ENCODE assay signal across 26 mouse cellular contexts in the genomic region with DNA sequence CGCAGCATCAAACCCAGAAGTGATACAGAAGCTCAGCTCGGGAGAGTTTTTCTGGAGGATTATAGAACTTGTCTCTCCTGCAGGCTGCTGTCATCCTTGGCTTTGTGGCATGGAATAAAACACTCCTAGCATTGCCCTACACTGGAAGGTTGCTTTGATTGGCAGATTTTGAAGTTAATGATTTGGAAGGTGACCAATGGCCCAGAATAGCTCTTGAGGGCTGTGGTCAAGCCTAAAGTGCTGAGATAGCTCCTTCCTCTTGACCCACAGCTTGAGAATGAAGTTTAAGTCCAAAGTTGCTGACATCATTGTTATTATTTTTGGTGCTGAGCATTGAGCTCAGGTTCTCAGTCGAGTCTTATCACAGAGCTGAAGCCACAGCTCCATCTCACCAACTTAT. TPM values are rescaled to one million over a fixed set of nuclear protein-coding genes. Genes with fewer than 3 reads are reported as not detected.
DNase-seq lines count a peak whose midpoint lies in the region; TF ChIP-seq lines count a peak whose summit lies in the region.
"Had no signal": no experiment of that assay in that cellular context is flagged by ENCODE, and none has a peak within 500 bp of the region (broad histone marks: within the 10 kb centered on the region; RNA-seq: fewer than 3 reads in every experiment).

No protein-coding gene starts in this region.

- TF ChIP-seq CTCF in bone marrow macrophage, adult 2 months (IDR thresholded peaks at IDR 0.05; ENCODE audit: low read depth, low read length) = no peak

- TF ChIP-seq POLR2A in bone marrow macrophage, adult 2 months (IDR thresholded peaks at IDR 0.05; ENCODE audit: borderline replicate concordance, low read depth, low read length) = no peak

- peak overlapping the region; percentile 80 for H3K27ac ChIP-seq in bone marrow macrophage, adult 2 months (ENCODE audit: insufficient read depth, low read depth, low read length)
- H3K27ac ChIP-seq: embryonic facial prominence, embryonic 13.5 days; hindbrain, embryonic 10.5 days; hindbrain, embryonic 15.5 days; limb, embryonic 10.5 days; limb, embryonic 15.5 days; liver, embryonic 13.5 days had no signal

- DNase-seq in heart, adult 11 months = peak; percentile 87
- no peak for DNase-seq in heart, postnatal 36 days
- peak; percentile 6 for DNase-seq in kidney, adult 11 months
- no peak for DNase-seq in kidney, postnatal 25 days
- DNase-seq in 416B (ENCODE audit: low read depth) = peak; percentile 36
- no peak for DNase-seq in layer of hippocampus, adult 9-10 months (ENCODE audit: low spot score)
- DNase-seq in spleen, postnatal 14 days (ENCODE audit: low spot score in 2 of 2) = no peak
- DNase-seq: adrenal gland, postnatal 10 days; cerebellum, adult 11 months; cerebellum, adult 9-11 months; kidney, adult 18-20 months; layer of hippocampus, adult 9-11 months; liver, embryonic 13.5 days; lung, adult 18-20 months; lung, postnatal 4 days; midbrain, embryonic 14.5 days; retina, postnatal 1 day; right cerebral cortex, postnatal 14 days; thymus, postnatal 14 days had no signal

- no peak overlapping the region for H3K4me3 ChIP-seq in bone marrow macrophage, adult 2 months (ENCODE audit: insufficient read depth, low read length)
- H3K4me3 ChIP-seq: embryonic facial prominence, embryonic 13.5 days; erythroblast, embryonic 14.5 days; hindbrain, embryonic 10.5 days; hindbrain, embryonic 15.5 days; limb, embryonic 10.5 days; limb, embryonic 15.5 days; liver, embryonic 13.5 days had no signal

- H3K4me1 ChIP-seq in bone marrow macrophage, adult 2 months (ENCODE audit: control insufficient read depth, insufficient read depth, low read length) = peaks cover 21% of the 10 kb centered on the region
- H3K4me1 ChIP-seq: embryonic facial prominence, embryonic 13.5 days; hindbrain, embryonic 10.5 days; hindbrain, embryonic 15.5 days; limb, embryonic 10.5 days; limb, embryonic 15.5 days; liver, embryonic 13.5 days had no signal

- intact Hi-C loops in heart, postnatal 36 days (cut with DNase I) = no loop called here

RNA-seq across cellular contexts. Expression of a gene that starts 26.0 kb away (rescaled TPM):
- total RNA-seq in heart, postnatal 36 days (2021) = 10 to 100 TPM; 49.9 to 51.5 TPM
- polyA plus RNA-seq in bone marrow macrophage, adult 2 months (2012; ENCODE audit: insufficient read depth, insufficient read length, missing spikeins) = 44.2 and 47.1 TPM in 2 replicates

Comparison
In these comparisons a context has a peak if more than half of its experiments do, and no peak if none do; other contexts are left out.
1. DNase-seq: peak in heart, adult 11 months (single experiment), kidney, adult 11 months (single experiment) and 416B (single experiment); none in heart, postnatal 36 days (0 of 2), kidney, postnatal 25 days (0 of 2), layer of hippocampus, adult 9-10 months (single experiment) and spleen, postnatal 14 days (0 of 2).